Mouse (Mus musculus): ENCODE data around the gene Ahcy. TPM values are rescaled to one million over a fixed set of nuclear protein-coding genes. Genes with fewer than 3 reads are reported as not detected.
"Not testable (repeated sequence)": the region's sequence is repeated elsewhere in the genome, so short reads cannot be mapped to it uniquely, and the experiment has no call there.

Ahcy gene
- total RNA-seq, 4 experiments from 2014 or later = 13.0 to 14.9 (median 14.1) TPM

- DNase-seq (ENCODE audit: low spot score) = no peak
Observed at GRCm38 (mm10) chr2:155074766-155075330, 551 bp upstream of the Ahcy start.

- no peak for DNase-seq (ENCODE audit: low spot score)
Observed at GRCm38 (mm10) chr2:155073347-155073746, 950 bp downstream of the Ahcy start.

GRCm38 (mm10) chr2:155072353-155073145 is 1.7 kb downstream of the Ahcy start:
- no peak for DNase-seq (ENCODE audit: low spot score)

- DNase-seq (ENCODE audit: low spot score) = no peak
Observed at GRCm38 (mm10) chr2:155071027-155071426, 3.3 kb downstream of the Ahcy start.

- no peak for DNase-seq (ENCODE audit: low spot score)
Observed at GRCm38 (mm10) chr2:155057361-155057760, 16.9 kb downstream of the Ahcy start.

GRCm38 (mm10) chr2:155056076-155056578 is 18.2 kb downstream of the Ahcy start:
- DNase-seq (ENCODE audit: low spot score) = no peak

- no peak for DNase-seq (ENCODE audit: low spot score)
Observed at GRCm38 (mm10) chr2:155054672-155055071, 19.6 kb downstream of the Ahcy start.

GRCm38 (mm10) chr2:155053512-155053911 is 20.8 kb downstream of the Ahcy start:
- DNase-seq (ENCODE audit: low spot score) = not testable (repeated sequence)

- peak; percentile 19 for DNase-seq (ENCODE audit: low spot score)
Observed at GRCm38 (mm10) chr2:155052681-155053080, 21.6 kb downstream of the Ahcy start.

- no peak for DNase-seq (ENCODE audit: low spot score)
Observed at GRCm38 (mm10) chr2:155051622-155052351, 22.5 kb downstream of the Ahcy start.

- DNase-seq (ENCODE audit: low spot score) = peak; percentile 89
Observed at GRCm38 (mm10) chr2:155050504-155051236, 23.6 kb downstream of the Ahcy start.

- DNase-seq (ENCODE audit: low spot score) = peak; percentile 50
Observed at GRCm38 (mm10) chr2:155050108-155050503, 24.2 kb downstream of the Ahcy start.

- DNase-seq (ENCODE audit: low spot score) = no peak
Observed at GRCm38 (mm10) chr2:155047452-155048178, 26.7 kb downstream of the Ahcy start.

GRCm38 (mm10) chr2:155046803-155047202 is 27.5 kb downstream of the Ahcy start:
- DNase-seq (ENCODE audit: low spot score) = no peak

- no peak for DNase-seq (ENCODE audit: low spot score)
Observed at GRCm38 (mm10) chr2:155045075-155045474, 29.2 kb downstream of the Ahcy start.

GRCm38 (mm10) chr2:155044542-155044941 is 29.8 kb downstream of the Ahcy start:
- no peak for DNase-seq (ENCODE audit: low spot score)

GRCm38 (mm10) chr2:155039956-155040355 is 34.3 kb downstream of the Ahcy start:
- no peak for DNase-seq (ENCODE audit: low spot score)

GRCm38 (mm10) chr2:155032938-155033710 is 41.2 kb downstream of the Ahcy start:
- DNase-seq (ENCODE audit: low spot score) = no peak

- DNase-seq (ENCODE audit: low spot score) = no peak
Observed at GRCm38 (mm10) chr2:155030831-155031230, 43.5 kb downstream of the Ahcy start.

GRCm38 (mm10) chr2:155020247-155020826 is 54.0 kb downstream of the Ahcy start:
- not testable (repeated sequence) for DNase-seq (ENCODE audit: low spot score)
